Mouse (Mus musculus) c-Kit-positive CD71-positive TER-119-positive erythroid progenitor cells, embryonic 14.5 days (primary cell): ENCODE measurements around the gene Ssbp2.

Source experiments
- DNase-seq: peaks from one replicate; pipeline ENCODE4 v3.0.0-alpha.2; 2013; ENCODE audit warnings: low spot score

The Ssbp2 gene

GRCm38 (mm10) chr13:91459896-91460620 is at the start of gene Ssbp2:
Ssbp2 (plus strand) TSS chr13:91460283.
- no peak for DNase-seq

GRCm38 (mm10) chr13:91413752-91414503 is 46.2 kb upstream of the Ssbp2 start:
- DNase-seq = no peak

- no peak for DNase-seq
Observed at GRCm38 (mm10) chr13:91415896-91416295, 44.2 kb upstream of the Ssbp2 start.

- DNase-seq = peak; percentile 9
Observed at GRCm38 (mm10) chr13:91416698-91417097, 43.4 kb upstream of the Ssbp2 start.

GRCm38 (mm10) chr13:91421387-91421949 is 38.6 kb upstream of the Ssbp2 start:
- DNase-seq = peak; percentile 49

GRCm38 (mm10) chr13:91430867-91431266 is 29.2 kb upstream of the Ssbp2 start:
- no peak for DNase-seq

GRCm38 (mm10) chr13:91431392-91432355 is 28.4 kb upstream of the Ssbp2 start:
- DNase-seq = no peak

- no peak for DNase-seq
Observed at GRCm38 (mm10) chr13:91433021-91433420, 27.1 kb upstream of the Ssbp2 start.

GRCm38 (mm10) chr13:91437931-91438330 is 22.2 kb upstream of the Ssbp2 start:
- no peak for DNase-seq

- no peak for DNase-seq
Observed at GRCm38 (mm10) chr13:91441476-91441875, 18.6 kb upstream of the Ssbp2 start.

- DNase-seq = no peak
Observed at GRCm38 (mm10) chr13:91446728-91447127, 13.4 kb upstream of the Ssbp2 start.

- no peak for DNase-seq
Observed at GRCm38 (mm10) chr13:91448936-91449335, 11.1 kb upstream of the Ssbp2 start.

- DNase-seq = no peak
Observed at GRCm38 (mm10) chr13:91451405-91452166, 8.5 kb upstream of the Ssbp2 start.

GRCm38 (mm10) chr13:91452269-91452668 is 7.8 kb upstream of the Ssbp2 start:
- DNase-seq = no peak

GRCm38 (mm10) chr13:91453236-91453635 is 6.8 kb upstream of the Ssbp2 start:
- DNase-seq = no peak

GRCm38 (mm10) chr13:91456041-91456440 is 4.0 kb upstream of the Ssbp2 start:
- no peak for DNase-seq

- DNase-seq = peak; percentile 82
Observed at GRCm38 (mm10) chr13:91456735-91457134, 3.3 kb upstream of the Ssbp2 start.

GRCm38 (mm10) chr13:91457974-91458373 is 2.1 kb upstream of the Ssbp2 start:
- DNase-seq = peak; percentile 65

GRCm38 (mm10) chr13:91459489-91459888 is 594 bp upstream of the Ssbp2 start:
- DNase-seq = no peak

GRCm38 (mm10) chr13:91460621-91461284 is 670 bp downstream of the Ssbp2 start:
- peak; percentile 95 for DNase-seq

GRCm38 (mm10) chr13:91461299-91461698 is 1.2 kb downstream of the Ssbp2 start:
- no peak for DNase-seq
